In genomic region chr4:101439738-101440389, GRCm38 (mm10) we compare ENCODE assay signal across 8 mouse cellular contexts. TPM values are rescaled to one million over a fixed set of nuclear protein-coding genes. Genes with fewer than 3 reads are reported as not detected.
DNase-seq lines count a peak whose midpoint lies in the region; ATAC-seq and TF ChIP-seq lines count a peak whose summit lies in the region.

No protein-coding gene starts in this region.

- H3K36me3 ChIP-seq in liver, adult 2 months (ENCODE audit: control insufficient read depth, insufficient read depth, low read length): no peaks in the 10 kb centered on the region
- H3K36me3 ChIP-seq in liver, embryonic 11.5 days (ENCODE audit: control insufficient read depth, insufficient read depth, low read length): no peaks in the 10 kb centered on the region

- no peaks in the 10 kb centered on the region for H3K9me3 ChIP-seq in liver, embryonic 11.5 days (ENCODE audit: control insufficient read depth, low read length)

- no peaks in the 10 kb centered on the region for H3K27me3 ChIP-seq in liver, adult 2 months (ENCODE audit: control insufficient read depth, insufficient read depth, low read length)
- no peaks in the 10 kb centered on the region for H3K27me3 ChIP-seq in liver, embryonic 11.5 days (replicated peaks; ENCODE audit: control insufficient read depth, insufficient read depth, low read length)

- ATAC-seq in liver, embryonic 11.5 days (replicated peaks; ENCODE audit: low FRiP score): no peak; the same call in 1 of the 2 replicates
- peak; percentile 32; the same call in 1 of the 2 replicates for ATAC-seq in cerebellum, adult (ENCODE audit: insufficient number of reproducible peaks, low FRiP score, low TSS enrichment)
- ATAC-seq in erythroblast, adult 5-6 weeks (replicated peaks; ENCODE audit: low FRiP score, poor library complexity, severe bottlenecking): no peak

- H3K9ac ChIP-seq in liver, adult 2 months (ENCODE audit: low read depth, low read length): no peak overlapping the region
- H3K9ac ChIP-seq in liver, embryonic 11.5 days (ENCODE audit: low read depth, low read length): no peak overlapping the region

- TF ChIP-seq POLR2A in liver, adult 2 months (IDR thresholded peaks at IDR 0.05; ENCODE audit: extremely low read depth, insufficient read depth, low read length): no peak

- H3K4me3 ChIP-seq in liver, adult 2 months (ENCODE audit: insufficient read depth, low read depth, low read length): no peak overlapping the region
- H3K4me3 ChIP-seq in liver, embryonic 11.5 days (ENCODE audit: low read depth, low read length): no peak overlapping the region

- no peak overlapping the region for H3K4me2 ChIP-seq in liver, embryonic 11.5 days

- H3K4me1 ChIP-seq in liver, adult 2 months (ENCODE audit: control insufficient read depth, insufficient read depth, low read length): peaks cover 12% of the 10 kb centered on the region; the same call in 1 of the 2 replicates
- H3K4me1 ChIP-seq in liver, embryonic 11.5 days (replicated peaks; ENCODE audit: control insufficient read depth, insufficient read depth, low read length): peaks cover 8% of the 10 kb centered on the region; the same call in 1 of the 2 replicates

- WGBS in liver, adult 2 months: 52% methylated on average over 13 of the region's 13 CpGs
- WGBS in liver, embryonic 11.5 days: 51% methylated on average over 13 of the region's 13 CpGs
- 10% methylated on average over 13 of the region's 13 CpGs for WGBS in large intestine, adult 2 months

- peaks cover 21% of the 10 kb centered on the region; the same call in 1 of the 2 replicates for H3K79me2 ChIP-seq in liver, adult 2 months (ENCODE audit: control insufficient read depth, insufficient read depth, low read length)

- no peak overlapping the region for H3K27ac ChIP-seq in liver, adult 2 months (replicated peaks; ENCODE audit: insufficient read depth, low read depth, low read length)
- no peak overlapping the region; the same call in 1 of the 2 replicates for H3K27ac ChIP-seq in liver, embryonic 11.5 days (ENCODE audit: low read depth, low read length)

- DNase-seq in liver, adult 2 months (ENCODE audit: extremely low read depth, low read depth, low spot score): peak; percentile 39
- DNase-seq in liver, embryonic 11.5 days (ENCODE audit: low spot score): no peak
- peak; percentile 75 to 85 for DNase-seq in heart, adult 9 months (ENCODE audit: low spot score in 2 of 2)
- peak; percentile 70 for DNase-seq in large intestine, adult 2 months (ENCODE audit: low read depth, low spot score)
- peak; percentile 38 for DNase-seq in skeletal muscle tissue, adult 2 months (ENCODE audit: low read depth, low spot score)
- DNase-seq in frontal cortex, postnatal 14 days (ENCODE audit: low spot score in 2 of 2): no peak

- no peak for TF ChIP-seq CTCF in liver, adult 2 months (IDR thresholded peaks at IDR 0.05; ENCODE audit: low read depth, low read length)

RNA-seq across cellular contexts. Expression of gene Ak4, which starts 20.8 kb away (rescaled TPM):
- total RNA-seq in liver, adult 2 months (2014; rRNA removed): 55.7 and 58.7 TPM in 2 replicates
- 14.7 and 16.0 TPM in 2 replicates for polyA plus RNA-seq in liver, adult 2 months (2012; rRNA removed)
- polyA plus RNA-seq in liver, embryonic 11.5 days (2014; fragmentation: Nextera tagmentation; extraction: Ambion mirVana): 14.8 and 17.0 TPM in 2 replicates
- 0.95 and 0.97 TPM in 2 replicates for polyA plus RNA-seq in large intestine, adult 2 months (2012; rRNA removed)
- total RNA-seq in erythroblast, adult 5-6 weeks (2015; ENCODE audit: low replicate concordance): 1.5 and 3.8 TPM in 2 replicates
- 0.84 and 2.2 TPM in 2 replicates for total RNA-seq in erythroblast, adult 5-6 weeks (2017; ENCODE audit: low replicate concordance)

RNA-seq across cellular contexts. Expression of gene Dnajc6, which starts 56.6 kb away (rescaled TPM):
- 0.09 and 0.13 TPM in 2 replicates for total RNA-seq in liver, adult 2 months (2014; rRNA removed)
- 0.01 and 0.06 TPM in 2 replicates for polyA plus RNA-seq in liver, adult 2 months (2012; rRNA removed)
- 0.14 and 0.22 TPM in 2 replicates for polyA plus RNA-seq in liver, embryonic 11.5 days (2014; fragmentation: Nextera tagmentation; extraction: Ambion mirVana)
- 0.44 and 0.57 TPM in 2 replicates for polyA plus RNA-seq in large intestine, adult 2 months (2012; rRNA removed)
- total RNA-seq in erythroblast, adult 5-6 weeks (2015; ENCODE audit: low replicate concordance): 6.7 and 8.6 TPM in 2 replicates
- total RNA-seq in erythroblast, adult 5-6 weeks (2017; ENCODE audit: low replicate concordance): 5.1 and 5.9 TPM in 2 replicates

Comparison
In these comparisons a context has a peak if more than half of its experiments do, and no peak if none do; other contexts are left out.
1. DNase-seq: peak in liver, adult 2 months (single experiment), heart, adult 9 months (2 of 2), large intestine, adult 2 months (single experiment) and skeletal muscle tissue, adult 2 months (single experiment); none in liver, embryonic 11.5 days (single experiment) and frontal cortex, postnatal 14 days (0 of 2).